Mouse (Mus musculus) kidney, embryonic 16.5 days (tissue): ENCODE results near the gene 2510039O18Rik. TPM values are rescaled to one million over a fixed set of nuclear protein-coding genes. Genes with fewer than 3 reads are reported as not detected.

ENCODE experiments used
- ATAC-seq: fragments of 200-750 bp; cut with Nextera tagmentation; 2 replicates; pipeline ENCODE4 v1.8.0; 2017; ENCODE audit warnings: moderate TSS enrichment; ENCODE audit not compliant: low FRiP score, low TSS enrichment
- H3K27ac ChIP-seq: fragments of 300-500 bp; sonication (generic); 2 replicates; pipeline ENCODE4 v1.5.1; 2014; ENCODE audit warnings: low read length
- H3K27me3 ChIP-seq: fragments of 300-500 bp; sonication (generic); 2 replicates; pipeline ENCODE4 v1.6.1; 2014; ENCODE audit warnings: low read length, control low read depth, mixed read lengths; ENCODE audit not compliant: insufficient read depth
- H3K36me3 ChIP-seq: fragments of 300-500 bp; sonication (generic); 2 replicates; pipeline ENCODE4 v1.6.1; 2014; ENCODE audit warnings: low read length, control low read depth, mixed read lengths; ENCODE audit not compliant: insufficient read depth
- H3K4me1 ChIP-seq: fragments of 300-500 bp; sonication (generic); 2 replicates; pipeline ENCODE4 v1.6.1; 2014; ENCODE audit warnings: low read length, control low read depth, mixed read lengths; ENCODE audit not compliant: insufficient read depth
- H3K4me2 ChIP-seq: fragments of 300-500 bp; sonication (generic); replicated peaks from 2 replicates; pipeline ENCODE4 v1.6.1; 2014; ENCODE audit warnings: low read depth, low read length
- H3K4me3 ChIP-seq: fragments of 300-500 bp; sonication (generic); 2 replicates; pipeline ENCODE4 v1.5.1; 2014; ENCODE audit warnings: mild to moderate bottlenecking, low read length
- H3K9ac ChIP-seq: fragments of 300-500 bp; sonication (generic); replicated peaks from 2 replicates; pipeline ENCODE4 v1.6.1; 2014; ENCODE audit warnings: low read length
- H3K9me3 ChIP-seq: fragments of 300-500 bp; sonication (generic); 2 replicates; pipeline ENCODE4 v1.6.1; 2016; ENCODE audit warnings: low read length, control low read depth
- WGBS: fragments of 180-500 bp; shearing (Covaris S2); extraction: QIAGEN DNeasy Blood & Tissue Kit; methylation state at CpG from one replicate; pipeline ENCODE4 v1.1.7; 2014; 5-methylcytosine and 5-hydroxymethylcytosine counted together
- polyA plus RNA-seq: library from polyadenylated mRNA; unstranded; fragments of >200 nt; fragmentation: Nextera tagmentation; extraction: Ambion mirVana; gene quantifications from 2 replicates; pipeline ENCODE4 v1.2.1, GENCODE M21; 2015

The 2510039O18Rik gene
- polyA plus RNA-seq, 1 experiment from 2014 or later, result 13.9 TPM

GRCm38 (mm10) chr4:147947511-147947910, 6.8 kb downstream of the 2510039O18Rik start:
- ATAC-seq, result no peak
- WGBS, result 77% methylated on average over 2 of the region's 2 CpGs

GRCm38 (mm10) chr4:147953590-147953989, 12.9 kb downstream of the 2510039O18Rik start:
- no peak overlapping the region for H3K9ac ChIP-seq
- no peaks in the 10 kb centered on the region for H3K9me3 ChIP-seq
- H3K4me2 ChIP-seq, result no peak overlapping the region
- H3K27ac ChIP-seq, result no peak overlapping the region
- no peaks in the 10 kb centered on the region for H3K27me3 ChIP-seq
- 6% methylated on average over 4 of the region's 4 CpGs for WGBS
- peaks cover 4% of the 10 kb centered on the region; the same call in 1 of the 2 replicates for H3K36me3 ChIP-seq
- no peak overlapping the region for H3K4me3 ChIP-seq
- no peaks in the 10 kb centered on the region for H3K4me1 ChIP-seq
- ATAC-seq, result no peak

More at GRCm38 (mm10) chr4:147947511-147947910, 6.8 kb downstream of the 2510039O18Rik start:
- H3K4me1 ChIP-seq, result peaks cover 8% of the 10 kb centered on the region
- peaks cover 52% of the 10 kb centered on the region for H3K36me3 ChIP-seq
- H3K4me2 ChIP-seq, result no peak overlapping the region
- no peak overlapping the region for H3K27ac ChIP-seq
- no peaks in the 10 kb centered on the region for H3K9me3 ChIP-seq
- H3K4me3 ChIP-seq, result no peak overlapping the region
- H3K9ac ChIP-seq, result no peak overlapping the region
- H3K27me3 ChIP-seq, result no peaks in the 10 kb centered on the region

GRCm38 (mm10) chr4:147957141-147957540, 16.4 kb downstream of the 2510039O18Rik start:
- Histone ChIP-seq H3K9ac (no peak overlapping the region), H3K4me2 (no peak overlapping the region), H3K36me3 (no peaks in the 10 kb centered on the region), H3K27ac (no peak overlapping the region), H3K4me1 (no peaks in the 10 kb centered on the region), H3K4me3 (no peak overlapping the region), H3K9me3 (no peaks in the 10 kb centered on the region), H3K27me3 (no peaks in the 10 kb centered on the region)
- 40% methylated on average over 11 of the region's 11 CpGs for WGBS
- ATAC-seq, result no peak

- Histone ChIP-seq H3K27me3 (no peaks in the 10 kb centered on the region), H3K4me1 (no peaks in the 10 kb centered on the region), H3K36me3 (no peaks in the 10 kb centered on the region), H3K9ac (no peak overlapping the region), H3K27ac (no peak overlapping the region), H3K4me2 (no peak overlapping the region), H3K4me3 (no peak overlapping the region), H3K9me3 (no peaks in the 10 kb centered on the region)
- peak; percentile 75 for ATAC-seq
- 35% methylated on average over 6 of the region's 6 CpGs for WGBS
Measured at GRCm38 (mm10) chr4:147959881-147960831, 19.5 kb downstream of the 2510039O18Rik start.

GRCm38 (mm10) chr4:147962781-147963180, 22.1 kb downstream of the 2510039O18Rik start:
- Histone ChIP-seq H3K4me1 (no peaks in the 10 kb centered on the region), H3K36me3 (no peaks in the 10 kb centered on the region), H3K27me3 (no peaks in the 10 kb centered on the region), H3K9ac (no peak overlapping the region), H3K4me2 (no peak overlapping the region), H3K9me3 (no peaks in the 10 kb centered on the region), H3K4me3 (no peak overlapping the region), H3K27ac (no peak overlapping the region)
- 55% methylated on average over 6 of the region's 6 CpGs for WGBS
- ATAC-seq, result no peak

GRCm38 (mm10) chr4:147963623-147964022, 22.9 kb downstream of the 2510039O18Rik start:
- Histone ChIP-seq H3K27me3 (no peaks in the 10 kb centered on the region), H3K36me3 (no peaks in the 10 kb centered on the region), H3K9ac (no peak overlapping the region), H3K4me2 (no peak overlapping the region), H3K4me3 (no peak overlapping the region), H3K4me1 (no peaks in the 10 kb centered on the region), H3K27ac (no peak overlapping the region), H3K9me3 (no peaks in the 10 kb centered on the region)
- WGBS, result 76% methylated on average over 15 of the region's 15 CpGs
- ATAC-seq, result no peak

GRCm38 (mm10) chr4:147965712-147966111, 25.0 kb downstream of the 2510039O18Rik start:
- Histone ChIP-seq H3K4me3 (no peak overlapping the region), H3K9ac (no peak overlapping the region), H3K9me3 (no peaks in the 10 kb centered on the region), H3K4me1 (no peaks in the 10 kb centered on the region), H3K27me3 (no peaks in the 10 kb centered on the region), H3K27ac (no peak overlapping the region), H3K4me2 (no peak overlapping the region), H3K36me3 (no peaks in the 10 kb centered on the region)
- no peak for ATAC-seq
- 52% methylated on average over 7 of the region's 7 CpGs for WGBS

- Histone ChIP-seq H3K36me3 (no peaks in the 10 kb centered on the region), H3K27me3 (no peaks in the 10 kb centered on the region), H3K4me3 (no peak overlapping the region), H3K9ac (no peak overlapping the region), H3K27ac (no peak overlapping the region), H3K4me2 (no peak overlapping the region), H3K4me1 (no peaks in the 10 kb centered on the region), H3K9me3 (no peaks in the 10 kb centered on the region)
- 80% methylated on average over 2 of the region's 2 CpGs for WGBS
- ATAC-seq, result no peak
Measured at GRCm38 (mm10) chr4:147968816-147969215, 28.1 kb downstream of the 2510039O18Rik start.

GRCm38 (mm10) chr4:147969337-147969736, 28.6 kb downstream of the 2510039O18Rik start:
- ATAC-seq, result no peak
- Histone ChIP-seq H3K9ac (no peak overlapping the region), H3K36me3 (no peaks in the 10 kb centered on the region), H3K4me3 (no peak overlapping the region), H3K4me1 (no peaks in the 10 kb centered on the region), H3K9me3 (no peaks in the 10 kb centered on the region), H3K4me2 (no peak overlapping the region), H3K27me3 (no peaks in the 10 kb centered on the region), H3K27ac (no peak overlapping the region)
- 52% methylated on average over 9 of the region's 9 CpGs for WGBS

- 73% methylated on average over 3 of the region's 3 CpGs for whole genome bisulfite sequencing
Measured at GRCm38 (mm10) chr4:147976237-147976636, 35.5 kb downstream of the 2510039O18Rik start.

More at GRCm38 (mm10) chr4:147976237-147976636, 35.5 kb downstream of the 2510039O18Rik start:
- H3K4me1 ChIP-seq, result no peaks in the 10 kb centered on the region
- H3K4me2 ChIP-seq, result no peak overlapping the region
- H3K9ac ChIP-seq, result no peak overlapping the region
- H3K36me3 ChIP-seq, result no peaks in the 10 kb centered on the region
- no peak overlapping the region for H3K4me3 ChIP-seq
- no peak for ATAC-seq
- H3K9me3 ChIP-seq, result peaks cover 3% of the 10 kb centered on the region; the same call in 1 of the 2 replicates
- no peak overlapping the region for H3K27ac ChIP-seq
- no peaks in the 10 kb centered on the region for H3K27me3 ChIP-seq
